Mouse (Mus musculus): ENCODE measurements around the gene Tmem37.

DNA sequence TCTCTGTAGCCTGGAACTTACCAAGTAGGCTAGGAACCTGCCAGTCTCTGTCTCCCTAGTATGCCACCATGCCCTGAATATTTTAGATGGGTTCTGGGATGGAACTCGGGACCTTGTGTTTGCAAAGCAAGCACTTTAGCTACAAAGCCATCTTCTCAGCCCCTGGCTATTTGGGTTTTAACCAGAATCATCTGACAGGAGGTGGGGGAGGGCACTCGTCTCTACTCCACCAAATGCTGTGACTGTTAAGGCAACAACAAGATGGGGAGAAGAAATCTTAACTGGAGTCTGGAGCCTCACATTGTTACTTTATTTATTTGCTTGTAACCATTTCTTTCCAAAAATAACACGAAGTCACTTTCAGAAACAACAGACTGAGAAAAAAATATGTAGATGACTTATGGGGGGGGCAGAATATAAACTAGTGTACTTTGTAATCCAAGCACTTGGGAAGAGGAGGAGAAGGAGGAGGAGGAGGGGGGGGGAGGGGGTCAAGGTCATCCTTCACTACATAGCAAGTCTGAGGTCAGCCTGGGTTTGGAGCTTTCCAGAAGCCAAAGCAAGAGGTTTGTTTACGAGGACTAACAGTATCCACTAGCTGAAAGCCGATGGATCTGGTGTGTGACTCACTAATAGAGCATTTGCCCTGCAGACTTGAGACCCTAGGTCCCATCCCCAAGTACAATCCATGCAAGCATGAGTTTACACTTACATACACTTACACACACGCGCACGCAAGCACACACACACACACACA lies 16.0 kb downstream of the Tmem37 start:
- TF ChIP-seq CHD2 (IDR thresholded peaks at IDR 0.05; ENCODE audit: low read depth, low read length), result no peak
- no peak for TF ChIP-seq HCFC1 (IDR thresholded peaks at IDR 0.05; ENCODE audit: borderline replicate concordance, insufficient read depth, low read length)
- no peak for TF ChIP-seq ZNF384 (IDR thresholded peaks at IDR 0.05; ENCODE audit: low read depth, low read length)
- TF ChIP-seq ZC3H11A (IDR thresholded peaks at IDR 0.05; ENCODE audit: borderline replicate concordance, low read depth, low read length), result no peak

Data from ES-E14 (cell line).